Mouse (Mus musculus) gastrocnemius, postnatal 14 days (tissue): ENCODE results near the gene Acad8. TPM values are rescaled to one million over a fixed set of nuclear protein-coding genes. Genes with fewer than 3 reads are reported as not detected.

ENCODE experiments used
- DNase-seq: peaks from one replicate; pipeline ENCODE4 v3.0.0; 2021; ENCODE audit warnings: mixed read lengths
- intact Hi-C: fragments of 180-260 bp; cut with DNase I; formaldehyde crosslinking; loops from one replicate; pipeline ENCODE4 v1.15.1; 2025; ENCODE audit warnings: low total_unique reads
- total RNA-seq, 2 experiments: library from RNA; stranded (reverse); gene quantifications; 2 replicates each; pipeline ENCODE4 v1.2.3; 2021

The Acad8 gene
- total RNA-seq, 2 experiments from 2014 or later: 27.7 to 32.1 TPM

DNA sequence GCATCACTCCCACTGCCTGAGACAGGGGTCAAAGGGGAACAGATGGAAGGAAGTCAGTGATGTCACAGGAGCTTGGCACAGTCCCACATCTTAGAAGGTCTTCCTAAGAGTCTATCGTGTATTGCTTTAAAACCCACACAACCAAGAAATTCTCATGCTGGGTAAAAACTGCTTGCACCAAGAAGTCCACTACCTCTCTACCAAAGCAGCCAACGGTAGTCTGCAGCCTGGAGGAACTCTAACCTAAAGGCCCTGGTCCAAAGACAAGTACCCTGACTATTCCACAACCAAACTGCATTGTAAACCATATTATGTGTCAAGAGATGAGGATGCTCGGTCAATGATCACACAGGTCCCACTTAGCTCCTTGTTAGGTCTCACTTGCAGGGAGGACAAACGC lies 9.2 kb downstream of the Acad8 start:
- intact Hi-C loops: no loop called here
- no peak for DNase-seq

GRCm38 (mm10) chr9:26985668-26986277 lies 13.6 kb downstream of the Acad8 start:
- no peak for DNase-seq
- intact Hi-C loops: no loop called here

DNA sequence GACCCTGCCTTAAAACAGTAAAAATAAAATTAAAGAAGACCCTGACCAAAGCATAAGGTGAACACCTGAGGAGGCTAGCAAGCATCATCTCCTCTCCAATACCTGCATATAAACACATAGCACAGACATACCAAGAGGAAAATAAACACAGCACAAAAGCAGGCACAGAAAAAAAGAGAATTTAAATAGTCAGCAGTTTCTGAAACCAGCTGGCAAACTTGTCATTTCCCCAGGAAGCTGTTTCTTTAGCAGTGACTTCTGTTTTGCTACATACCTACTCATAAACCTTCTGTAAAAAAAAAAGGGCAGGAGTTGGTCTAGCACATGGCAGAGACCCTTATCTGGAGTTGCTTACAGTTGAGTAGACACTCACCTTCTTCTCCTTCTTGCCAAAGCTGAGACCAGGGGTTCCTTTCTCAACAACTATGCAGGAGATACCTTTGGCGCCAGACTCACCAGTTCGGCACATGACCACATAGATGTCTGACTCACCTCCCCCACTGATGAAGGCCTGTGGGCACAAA lies 14.2 kb downstream of the Acad8 start:
- no peak for DNase-seq
- intact Hi-C loops: no loop called here

- intact Hi-C loops: no loop called here
- DNase-seq: no peak
Observed at GRCm38 (mm10) chr9:26978776-26979175, 20.6 kb downstream of the Acad8 start.

DNA sequence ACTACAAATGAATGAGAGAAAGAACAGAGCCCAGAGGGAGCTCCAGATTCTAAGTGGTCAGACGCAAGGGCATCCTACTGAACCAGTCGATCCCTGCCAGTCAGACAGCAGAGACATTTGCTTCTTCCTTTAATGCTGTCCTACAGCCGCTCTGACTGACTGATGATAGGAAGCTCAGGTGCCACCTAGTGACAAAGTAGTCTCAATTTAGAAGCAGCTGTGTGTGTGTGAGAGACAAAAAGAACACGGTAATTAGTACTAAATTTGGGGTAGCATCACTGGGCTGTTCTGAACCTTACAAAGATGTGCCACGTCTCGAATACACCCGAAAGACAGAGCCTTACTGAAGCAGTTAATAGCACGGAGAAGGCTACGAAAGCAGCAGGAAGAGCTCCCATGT lies 21.6 kb downstream of the Acad8 start:
- intact Hi-C loops: no loop called here
- no peak for DNase-seq

DNA sequence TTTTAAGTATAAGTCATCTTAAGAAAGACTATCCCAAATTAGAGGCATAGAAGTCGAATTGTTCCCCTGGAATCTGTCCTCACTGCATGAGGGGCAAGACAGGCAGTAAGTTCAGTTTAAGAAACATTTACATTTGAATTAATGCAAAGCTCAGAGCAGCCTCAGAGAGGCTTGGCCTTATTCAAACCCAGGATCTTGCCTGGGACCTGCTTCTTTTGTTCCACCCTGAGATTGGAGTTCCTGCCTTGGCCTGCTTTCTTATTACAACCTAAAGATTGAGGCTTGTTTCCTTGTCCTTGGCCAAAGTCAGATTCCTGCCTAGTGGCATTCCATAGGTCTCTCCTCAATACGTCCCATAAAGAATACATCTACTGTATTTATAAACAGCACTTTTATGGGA lies 51.6 kb downstream of the Acad8 start:
- intact Hi-C loops: no loop called here
- DNase-seq: no peak

DNA sequence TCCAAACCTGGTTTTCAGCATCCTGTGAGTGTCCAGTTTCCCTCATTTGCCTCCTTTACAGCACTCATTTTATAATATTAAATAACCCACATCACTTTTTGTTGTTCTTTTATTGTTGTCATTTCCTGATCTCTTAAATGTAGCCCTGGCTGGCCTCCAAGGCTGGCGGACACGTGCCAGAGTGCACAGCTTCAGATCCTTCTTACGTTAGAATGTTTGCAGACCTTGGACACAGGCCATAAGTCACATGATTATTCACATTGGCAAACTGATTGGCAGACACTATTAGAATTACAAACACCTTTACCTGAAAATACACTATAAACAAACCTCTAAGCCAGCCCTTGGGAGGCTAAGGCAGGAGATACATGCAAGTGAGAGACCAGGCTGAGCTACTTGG lies 75.2 kb downstream of the Acad8 start:
- no peak for DNase-seq
- intact Hi-C loops: no loop called here

Other genes starting within 250 kb of the Acad8 start
- 10 to 100 TPM in 1 of 2 experiments, 1 to 10 TPM in 1; 1.7 to 12.3 TPM for gene Glb1l2, start 193.1 kb downstream of the Acad8 start, total RNA-seq
- not detected for gene Glb1l3, start 138.7 kb downstream of the Acad8 start, total RNA-seq
- gene Gm1110, start 76.5 kb downstream of the Acad8 start, total RNA-seq: not detected
- 10 to 100 TPM; 24.1 to 28.4 TPM for gene Thyn1, start 144 bp upstream of the Acad8 start, total RNA-seq
- gene Vps26b, start 30.5 kb upstream of the Acad8 start, total RNA-seq: 10 to 100 TPM; 28.1 to 28.4 TPM
- 1 to 10 TPM; 5.1 to 6.8 TPM for gene Ncapd3, start 30.6 kb upstream of the Acad8 start, total RNA-seq
- 10 to 100 TPM; 19.2 to 21.2 TPM for gene Jam3, start 155.9 kb upstream of the Acad8 start, total RNA-seq